Mouse (Mus musculus) stomach, embryonic 15.5 days (tissue): ENCODE results near the gene Taf6l. TPM values are rescaled to one million over a fixed set of nuclear protein-coding genes. Genes with fewer than 3 reads are reported as not detected.

Experiments used
- ATAC-seq: fragments of 200-750 bp; cut with Nextera tagmentation; 2 replicates; pipeline ENCODE4 v1.8.0; 2017; ENCODE audit warnings: low read depth, moderate number of reproducible peaks, moderate TSS enrichment; ENCODE audit not compliant: insufficient read depth, low FRiP score
- H3K27ac ChIP-seq: fragments of 300-500 bp; sonication (generic); 2 replicates; pipeline ENCODE4 v1.5.1; 2015; ENCODE audit warnings: mild to moderate bottlenecking, inconsistent platforms
- H3K27me3 ChIP-seq: fragments of 300-500 bp; sonication (generic); replicated peaks from 2 replicates; pipeline ENCODE4 v1.6.1; 2015; ENCODE audit warnings: inconsistent platforms
- H3K36me3 ChIP-seq: fragments of 300-500 bp; sonication (generic); 2 replicates; pipeline ENCODE4 v1.6.1; 2015; ENCODE audit warnings: inconsistent platforms
- H3K4me1 ChIP-seq: fragments of 300-500 bp; sonication (generic); 2 replicates; pipeline ENCODE4 v1.6.1; 2015; ENCODE audit warnings: inconsistent platforms
- H3K4me2 ChIP-seq: fragments of 300-500 bp; sonication (generic); 2 replicates; pipeline ENCODE4 v1.6.1; 2015; ENCODE audit warnings: mild to moderate bottlenecking, inconsistent platforms
- H3K4me3 ChIP-seq: fragments of 300-500 bp; sonication (generic); replicated peaks from 2 replicates; pipeline ENCODE4 v1.5.1; 2015; ENCODE audit warnings: inconsistent platforms
- H3K9ac ChIP-seq: fragments of 300-500 bp; sonication (generic); 2 replicates; pipeline ENCODE4 v1.6.1; 2015; ENCODE audit warnings: inconsistent platforms
- H3K9me3 ChIP-seq: fragments of 300-500 bp; sonication (generic); 2 replicates; pipeline ENCODE4 v1.6.1; 2016; ENCODE audit warnings: inconsistent platforms
- WGBS: fragments of 180-500 bp; shearing (Covaris S2); methylation state at CpG from one replicate; pipeline ENCODE4 v1.1.7; 2015; 5-methylcytosine and 5-hydroxymethylcytosine counted together
- polyA plus RNA-seq: library from polyadenylated mRNA; unstranded; fragments of >200 nt; fragmentation: Nextera tagmentation; extraction: Ambion mirVana; gene quantifications from 2 replicates; pipeline ENCODE4 v1.2.1, GENCODE M21; 2015

The Taf6l gene
- polyA plus RNA-seq, result 26.3 and 26.9 TPM in 2 replicates

DNA sequence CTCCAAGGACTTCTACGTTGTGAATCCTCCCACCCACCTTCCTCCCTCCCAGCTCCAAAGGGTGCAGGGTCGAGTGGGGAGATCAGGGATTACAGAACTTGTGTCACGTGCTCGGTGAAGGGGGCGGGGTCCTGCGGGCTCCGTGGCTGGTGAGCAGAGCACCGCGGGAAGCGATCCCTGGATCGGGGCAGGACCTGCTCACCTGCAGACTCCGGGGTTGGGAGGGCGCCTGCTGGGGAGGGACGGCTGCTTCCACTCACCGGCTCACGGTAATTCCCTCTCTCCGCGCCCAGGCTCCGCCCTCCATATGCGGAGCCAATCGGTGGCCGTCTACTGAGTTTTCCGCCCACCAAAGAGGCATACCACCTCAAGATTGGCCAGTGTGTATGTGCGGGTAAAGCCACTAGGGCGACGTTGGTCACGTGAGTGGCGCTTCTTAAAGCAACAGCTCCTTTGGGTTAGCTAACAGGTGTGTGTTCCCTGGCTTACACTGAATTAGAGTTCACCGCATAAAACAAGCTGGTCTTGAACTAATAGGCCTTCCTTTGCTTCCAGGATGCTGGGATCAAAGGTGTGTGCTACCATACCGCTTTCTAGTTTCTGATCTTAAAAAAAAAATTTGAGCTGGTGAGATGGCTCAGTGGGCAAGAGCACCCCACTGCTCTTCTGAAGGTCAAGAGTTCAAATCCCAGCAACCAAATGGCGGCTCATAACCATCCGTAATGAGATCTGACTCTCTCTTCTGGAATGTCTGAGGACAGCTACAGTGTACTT, at the start of gene Taf6l:
TSS of gene Taf6l (minus strand) at position 410 of the 774 bp plus-strand sequence.
- Histone ChIP-seq H3K4me3 (peak within 1 kb of the TSS; percentile 75), H3K9me3 (no peaks in the 10 kb centered on the region), H3K27me3 (no peaks in the 10 kb centered on the region), H3K4me2 (peak within 1 kb of the TSS; percentile 70), H3K4me1 (no peaks in the 10 kb centered on the region), H3K9ac (peak within 1 kb of the TSS; percentile 61; the same call in 1 of the 2 replicates), H3K36me3 (0 out of 2 replicates have a peak, but pooled peaks cover 9% of the 10 kb centered on the region), H3K27ac (peak within 1 kb of the TSS; percentile 87)
- WGBS, result under 1% methylated on average over 32 of the region's 32 CpGs
- ATAC-seq, result peak; percentile 99

DNA sequence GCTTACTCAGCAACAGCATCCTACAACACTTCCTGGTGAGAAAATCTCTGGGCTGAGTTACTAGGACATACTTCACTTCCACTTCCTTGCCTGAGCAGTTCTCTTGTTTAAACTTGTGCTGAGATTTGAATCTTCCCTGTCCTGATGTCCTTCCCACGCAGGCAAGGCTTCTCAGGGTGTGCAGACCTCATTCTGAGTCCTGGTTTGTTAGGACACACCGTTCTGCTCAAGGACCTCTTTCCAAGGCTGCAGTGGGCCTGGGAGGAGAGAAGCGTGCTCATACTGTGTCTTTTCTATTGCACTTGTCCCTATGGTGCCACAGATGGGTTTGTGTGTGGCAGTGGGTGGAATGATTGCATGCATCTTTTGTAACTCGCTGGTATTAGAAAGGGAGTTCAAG, 46.8 kb upstream of the Taf6l start:
- H3K4me3 ChIP-seq, result no peak overlapping the region
- H3K27ac ChIP-seq, result no peak overlapping the region
- no peak for ATAC-seq
- 89% methylated on average over 4 of the region's 4 CpGs for WGBS
- H3K4me2 ChIP-seq, result no peak overlapping the region
- peaks cover 62% of the 10 kb centered on the region for H3K36me3 ChIP-seq
- no peak overlapping the region for H3K9ac ChIP-seq
- no peaks in the 10 kb centered on the region for H3K9me3 ChIP-seq
- H3K4me1 ChIP-seq, result no peaks in the 10 kb centered on the region; the same call in 1 of the 2 replicates
- H3K27me3 ChIP-seq, result no peaks in the 10 kb centered on the region

DNA sequence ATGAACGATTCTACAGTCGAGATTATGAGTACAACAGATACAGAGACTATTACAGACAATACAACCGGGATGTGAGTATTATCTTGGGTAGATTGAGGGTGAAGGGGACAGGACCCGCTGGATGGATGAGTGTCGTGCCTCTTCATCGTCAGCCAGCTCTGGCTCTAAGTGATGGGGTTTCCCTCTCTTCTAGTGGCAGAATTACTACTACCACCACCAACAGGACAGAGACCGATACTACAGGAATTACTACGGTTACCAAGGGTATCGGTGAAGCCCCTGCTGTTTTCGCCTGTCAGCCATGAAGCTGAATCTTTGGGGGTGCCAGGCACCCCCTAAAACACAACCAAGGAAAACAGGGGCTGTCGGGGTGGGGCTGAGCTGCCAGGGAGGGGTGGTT, 45.0 kb upstream of the Taf6l start:
- Histone ChIP-seq H3K9ac (no peak overlapping the region), H3K4me1 (no peaks in the 10 kb centered on the region), H3K4me2 (no peak overlapping the region), H3K9me3 (no peaks in the 10 kb centered on the region), H3K4me3 (no peak overlapping the region), H3K36me3 (peaks cover 75% of the 10 kb centered on the region), H3K27ac (no peak overlapping the region), H3K27me3 (no peaks in the 10 kb centered on the region)
- ATAC-seq, result no peak
- WGBS, result 82% methylated on average over 11 of the region's 11 CpGs

DNA sequence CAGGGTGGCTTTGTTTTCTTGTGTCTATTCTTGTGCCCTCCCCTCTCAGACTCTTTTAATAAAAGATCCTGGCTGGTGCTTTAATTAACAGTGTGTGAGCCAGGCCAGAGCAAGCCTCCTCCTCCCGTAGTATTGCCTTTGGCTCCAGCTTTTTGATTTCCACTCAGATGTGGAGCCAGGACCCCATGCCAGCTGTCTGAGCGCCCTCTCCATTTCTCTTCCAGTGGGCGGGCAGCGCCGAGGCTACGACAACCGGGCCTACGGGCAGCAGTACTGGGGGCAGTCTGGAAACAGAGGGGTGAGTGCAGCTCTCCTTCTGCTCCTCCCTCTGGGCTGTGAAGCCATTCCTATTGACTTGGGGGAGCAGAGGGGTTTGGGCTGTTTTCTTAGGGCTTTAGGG, 44.4 kb upstream of the Taf6l start:
- Histone ChIP-seq H3K9ac (no peak overlapping the region), H3K27me3 (no peaks in the 10 kb centered on the region), H3K4me1 (no peaks in the 10 kb centered on the region), H3K4me2 (no peak overlapping the region), H3K36me3 (peaks cover 80% of the 10 kb centered on the region), H3K4me3 (no peak overlapping the region), H3K9me3 (no peaks in the 10 kb centered on the region), H3K27ac (no peak overlapping the region)
- WGBS, result 91% methylated on average over 8 of the region's 8 CpGs
- no peak for ATAC-seq

DNA sequence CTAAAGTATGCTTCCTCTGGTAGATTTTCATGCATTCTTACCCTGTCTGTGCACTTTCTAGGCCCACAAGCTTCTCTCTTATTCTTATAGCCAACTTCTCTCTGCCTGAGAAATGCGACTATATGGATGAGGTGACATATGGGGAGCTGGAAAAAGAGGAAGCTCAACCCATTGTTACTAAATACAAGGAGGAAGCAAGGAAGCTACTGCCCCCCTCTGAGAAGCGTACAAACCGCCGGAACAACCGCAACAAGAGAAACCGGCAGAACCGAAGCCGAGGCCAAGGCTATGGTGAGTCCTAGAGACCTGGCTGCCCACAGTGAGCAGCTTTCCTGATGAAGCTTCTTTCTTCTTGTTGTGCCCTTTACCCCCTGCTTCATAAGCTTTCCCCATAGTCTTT, 43.4 kb upstream of the Taf6l start, which contains the start of gene AC129217.1:
TSS of gene AC129217.1 (plus strand) at position 114 of the 400 bp plus-strand sequence.
- Histone ChIP-seq H3K9me3 (no peaks in the 10 kb centered on the region), H3K4me3 (no peak within 1 kb of the TSS), H3K4me2 (no peak within 1 kb of the TSS), H3K27me3 (no peaks in the 10 kb centered on the region), H3K4me1 (no peaks in the 10 kb centered on the region), H3K9ac (no peak within 1 kb of the TSS), H3K36me3 (peaks cover 85% of the 10 kb centered on the region), H3K27ac (no peak within 1 kb of the TSS)
- WGBS, result 86% methylated on average over 8 of the region's 8 CpGs
- ATAC-seq, result no peak

DNA sequence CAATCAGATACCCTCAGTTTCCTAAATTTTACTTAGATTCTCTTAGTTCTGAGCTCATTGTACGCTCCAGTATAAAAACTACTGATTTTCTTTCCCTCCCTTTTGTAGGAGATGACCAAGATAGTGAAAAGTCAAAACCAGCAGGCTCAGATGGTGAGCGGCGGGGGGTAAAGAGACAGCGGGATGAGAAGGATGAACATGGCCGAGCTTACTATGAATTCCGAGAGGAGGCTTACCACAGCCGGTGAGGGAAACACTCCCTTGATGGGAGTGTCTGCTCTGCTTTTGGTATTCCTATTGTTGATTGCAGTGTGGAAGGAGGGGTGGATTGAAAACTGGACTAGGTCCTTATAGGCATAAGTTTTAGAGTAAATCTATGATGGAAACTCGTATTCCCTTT, 36.5 kb upstream of the Taf6l start:
- H3K9me3 ChIP-seq, result no peaks in the 10 kb centered on the region
- H3K27ac ChIP-seq, result no peak overlapping the region
- H3K4me1 ChIP-seq, result peaks cover 14% of the 10 kb centered on the region; the same call in 1 of the 2 replicates
- H3K9ac ChIP-seq, result no peak overlapping the region
- no peak for ATAC-seq
- peak overlapping the region; percentile 73 for H3K4me2 ChIP-seq
- no peak overlapping the region; the same call in 1 of the 2 replicates for H3K4me3 ChIP-seq
- H3K27me3 ChIP-seq, result no peaks in the 10 kb centered on the region
- peaks cover 35% of the 10 kb centered on the region for H3K36me3 ChIP-seq
- 69% methylated on average over 8 of the region's 8 CpGs for WGBS

DNA sequence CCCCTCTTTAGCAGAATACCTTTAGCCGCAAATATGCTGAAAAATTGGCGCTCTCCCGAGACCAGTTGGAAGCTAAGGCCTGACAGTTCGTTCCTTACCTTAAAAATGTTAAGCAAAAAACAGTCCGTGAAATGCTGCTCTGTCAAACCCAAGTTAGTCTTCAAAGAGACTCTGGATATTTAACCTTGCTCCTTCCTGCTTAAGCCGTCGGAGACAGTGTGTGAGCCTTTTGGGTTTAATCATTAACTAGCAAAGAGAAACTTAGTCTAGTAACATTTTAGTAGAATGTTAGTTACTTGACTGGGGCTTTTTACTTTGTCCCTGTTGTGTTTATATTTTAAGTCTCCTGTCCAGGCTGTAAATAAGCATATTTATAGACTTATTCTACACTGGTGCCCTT, 34.9 kb upstream of the Taf6l start:
- Histone ChIP-seq H3K4me1 (peaks cover 24% of the 10 kb centered on the region; the same call in 1 of the 2 replicates), H3K4me2 (peak overlapping the region; percentile 73), H3K9ac (peak overlapping the region; percentile 98), H3K27ac (peak overlapping the region; percentile 100), H3K36me3 (peaks cover 25% of the 10 kb centered on the region), H3K9me3 (no peaks in the 10 kb centered on the region), H3K27me3 (no peaks in the 10 kb centered on the region), H3K4me3 (peak overlapping the region; percentile 93)
- WGBS, result under 1% methylated on average over 7 of the region's 7 CpGs
- ATAC-seq, result no peak

DNA sequence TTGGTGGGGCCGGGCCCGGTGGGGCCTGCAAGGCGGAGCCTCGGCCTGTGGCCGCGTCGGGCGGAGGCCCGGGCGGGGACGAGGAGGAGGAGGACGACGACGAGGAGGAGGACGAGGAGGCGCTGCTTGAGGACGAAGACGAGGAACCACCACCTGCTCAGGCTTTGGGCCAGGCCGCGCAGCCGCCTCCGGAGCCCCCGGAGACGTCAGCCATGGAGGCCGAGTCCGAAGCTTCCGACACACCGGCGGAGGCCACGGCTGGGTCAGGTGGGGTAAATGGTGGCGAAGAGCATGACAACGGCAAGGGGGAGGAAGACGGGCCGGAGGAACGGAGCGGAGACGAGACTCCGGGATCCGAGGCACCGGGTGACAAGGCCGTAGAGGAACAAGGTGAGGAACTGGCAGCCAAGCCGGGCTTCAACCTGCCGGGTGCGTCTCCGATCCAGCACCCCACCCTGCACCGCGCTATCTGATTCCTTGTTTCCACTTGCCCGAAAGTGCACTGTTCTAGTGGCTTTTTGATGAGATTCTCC, 34.3 kb upstream of the Taf6l start:
- H3K4me1 ChIP-seq, result peaks cover 29% of the 10 kb centered on the region; the same call in 1 of the 2 replicates
- peak; percentile 14; the same call in 1 of the 2 replicates for ATAC-seq
- H3K36me3 ChIP-seq, result peaks cover 20% of the 10 kb centered on the region
- peak overlapping the region; percentile 100 for H3K27ac ChIP-seq
- H3K9me3 ChIP-seq, result no peaks in the 10 kb centered on the region
- H3K9ac ChIP-seq, result peak overlapping the region; percentile 98
- peak overlapping the region; percentile 93 for H3K4me3 ChIP-seq
- H3K4me2 ChIP-seq, result peak overlapping the region; percentile 73
- no peaks in the 10 kb centered on the region for H3K27me3 ChIP-seq
- 0% methylated on average over 47 of the region's 48 CpGs for WGBS

DNA sequence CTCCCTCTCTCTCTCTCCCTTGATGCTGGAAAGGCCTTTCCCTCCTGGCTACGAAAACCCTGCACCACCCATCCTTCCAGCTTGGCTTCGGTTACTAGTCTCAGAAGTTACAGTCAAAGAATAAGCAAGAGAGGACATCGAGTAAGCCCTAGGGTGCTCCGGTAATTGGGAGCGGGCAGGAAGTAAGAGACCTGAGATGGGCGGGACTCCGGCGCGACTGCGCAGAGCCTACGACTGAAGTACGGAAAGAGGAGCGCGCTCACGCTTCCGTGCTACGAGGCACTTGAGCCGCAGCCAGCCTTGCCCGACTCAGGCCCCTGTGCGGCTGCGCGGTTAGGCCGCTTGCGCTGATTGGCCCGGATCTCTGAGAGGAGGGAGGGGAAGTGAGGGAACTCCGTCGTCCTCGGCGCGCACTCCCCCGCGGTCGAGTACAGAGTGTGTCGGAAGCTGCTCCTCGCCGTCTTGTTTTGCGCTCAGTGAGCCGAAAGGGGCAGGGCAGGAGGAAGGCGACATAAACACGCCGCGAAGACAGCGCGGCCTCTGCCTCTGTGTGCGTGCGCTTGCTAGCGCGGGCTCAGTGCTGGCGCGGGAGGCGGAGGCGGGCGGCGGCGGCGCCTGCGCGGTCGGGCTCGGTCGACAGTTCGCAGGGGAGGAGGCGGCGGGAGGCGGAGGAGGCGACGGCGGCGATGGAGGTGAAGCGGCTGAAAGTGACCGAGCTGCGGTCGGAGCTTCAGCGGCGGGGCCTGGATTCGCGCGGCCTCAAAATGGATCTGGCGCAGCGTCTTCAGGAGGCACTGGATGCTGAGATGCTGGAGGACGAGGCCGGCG, 33.6 kb upstream of the Taf6l start, which contains the start of gene Hnrnpul2:
TSS of gene Hnrnpul2 (plus strand) at position 415 of the 828 bp plus-strand sequence.
- ATAC-seq, result peak; percentile 94
- under 1% methylated on average over 81 of the region's 83 CpGs for WGBS
- H3K4me3 ChIP-seq, result peak within 1 kb of the TSS; percentile 93
- peaks cover 29% of the 10 kb centered on the region; the same call in 1 of the 2 replicates for H3K4me1 ChIP-seq
- H3K9me3 ChIP-seq, result no peaks in the 10 kb centered on the region
- peak within 1 kb of the TSS; percentile 98 for H3K9ac ChIP-seq
- peak within 1 kb of the TSS; percentile 100 for H3K27ac ChIP-seq
- H3K4me2 ChIP-seq, result peak within 1 kb of the TSS; percentile 74
- no peaks in the 10 kb centered on the region for H3K27me3 ChIP-seq
- peaks cover 17% of the 10 kb centered on the region for H3K36me3 ChIP-seq

DNA sequence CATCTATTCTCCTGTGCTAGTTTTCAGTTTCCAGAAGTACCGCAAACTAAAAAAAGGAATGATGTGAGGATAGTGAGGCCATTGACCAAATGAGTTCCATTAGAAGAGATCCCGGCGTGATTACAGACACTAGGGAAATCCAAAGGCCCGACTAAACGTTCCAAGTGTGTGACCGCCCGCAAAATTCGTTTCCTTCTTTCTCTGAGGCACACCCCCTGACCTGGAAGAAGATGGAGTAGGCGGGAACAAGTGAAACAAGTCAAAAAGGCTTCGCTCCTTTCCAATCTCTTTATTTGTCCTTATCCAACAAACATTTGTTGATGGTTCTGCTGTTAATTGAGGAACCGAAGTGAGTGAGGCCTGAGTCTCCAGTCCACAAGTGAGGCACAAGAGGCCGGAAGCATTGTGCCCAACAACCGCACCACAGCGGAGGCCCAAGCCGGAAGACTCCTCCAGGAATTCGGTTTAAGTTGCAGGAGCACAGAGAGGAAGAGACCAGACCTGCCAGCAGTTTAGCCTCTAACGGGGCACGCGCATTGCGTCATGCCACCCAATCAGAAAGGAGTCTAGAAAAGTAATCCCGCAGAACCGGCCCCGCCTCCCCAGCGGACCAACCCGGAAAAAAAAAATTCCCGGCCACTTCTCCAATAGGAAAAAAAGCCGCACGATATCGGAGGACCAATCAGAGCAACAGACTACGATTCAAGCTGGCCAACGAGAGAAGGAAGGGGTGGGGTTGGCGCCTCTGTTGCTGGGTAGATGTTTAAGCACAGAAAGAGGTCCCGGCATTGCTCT, 32.8 kb upstream of the Taf6l start, which contains the start of gene Ttc9c:
TSS of gene Ttc9c (minus strand) at position 533 of the 795 bp plus-strand sequence.
- peak within 1 kb of the TSS; percentile 100 for H3K27ac ChIP-seq
- ATAC-seq, result peak; percentile 88
- H3K4me2 ChIP-seq, result peak within 1 kb of the TSS; percentile 74
- H3K27me3 ChIP-seq, result no peaks in the 10 kb centered on the region
- no peaks in the 10 kb centered on the region for H3K9me3 ChIP-seq
- H3K9ac ChIP-seq, result peak within 1 kb of the TSS; percentile 98
- H3K36me3 ChIP-seq, result peaks cover 15% of the 10 kb centered on the region; the same call in 1 of the 2 replicates
- H3K4me1 ChIP-seq, result peaks cover 29% of the 10 kb centered on the region; the same call in 1 of the 2 replicates
- H3K4me3 ChIP-seq, result peak within 1 kb of the TSS; percentile 93
- WGBS, result under 1% methylated on average over 33 of the region's 33 CpGs
